In genomic region chrX:119395463-119395862, GRCm38 (mm10) we compare ENCODE assay signal across 27 mouse cellular contexts.
"Had no signal": no experiment of that assay in that cellular context is flagged by ENCODE, and none has a peak within 500 bp of the region (broad histone marks: within the 10 kb centered on the region; RNA-seq: fewer than 3 reads in every experiment).

No protein-coding gene starts in this region.

- H3K27me3 ChIP-seq: embryonic facial prominence, embryonic 12.5 days; embryonic facial prominence, embryonic 13.5 days; embryonic facial prominence, embryonic 15.5 days; forebrain, embryonic 12.5 days; forebrain, embryonic 13.5 days; forebrain, embryonic 15.5 days had no signal

- ATAC-seq: forebrain, embryonic 13.5 days; forebrain, embryonic 14.5 days; forebrain, embryonic 15.5 days; forebrain, embryonic 16.5 days; forebrain, postnatal 0 days had no signal

- H3K4me2 ChIP-seq: embryonic facial prominence, embryonic 12.5 days; embryonic facial prominence, embryonic 13.5 days; embryonic facial prominence, embryonic 15.5 days; forebrain, embryonic 12.5 days; forebrain, embryonic 13.5 days; forebrain, embryonic 15.5 days had no signal

- H3K4me1 ChIP-seq: embryonic facial prominence, embryonic 10.5 days; embryonic facial prominence, embryonic 12.5 days; embryonic facial prominence, embryonic 13.5 days; embryonic facial prominence, embryonic 15.5 days; forebrain, embryonic 10.5 days; forebrain, embryonic 12.5 days; forebrain, embryonic 13.5 days; forebrain, embryonic 15.5 days had no signal

- H3K4me3 ChIP-seq: embryonic facial prominence, embryonic 10.5 days; embryonic facial prominence, embryonic 12.5 days; embryonic facial prominence, embryonic 13.5 days; embryonic facial prominence, embryonic 15.5 days; erythroblast, embryonic 14.5 days; forebrain, embryonic 10.5 days; forebrain, embryonic 12.5 days; forebrain, embryonic 13.5 days; forebrain, embryonic 15.5 days; gastrocnemius, adult 2 months; heart, adult 2 months had no signal

- H3K27ac ChIP-seq: embryonic facial prominence, embryonic 10.5 days; embryonic facial prominence, embryonic 12.5 days; embryonic facial prominence, embryonic 13.5 days; embryonic facial prominence, embryonic 15.5 days; forebrain, embryonic 10.5 days; forebrain, embryonic 12.5 days; forebrain, embryonic 13.5 days; forebrain, embryonic 15.5 days; gastrocnemius, adult 2 months; heart, adult 2 months had no signal

- DNase-seq: cerebellum, adult 9-10 months; cerebellum, adult 9-11 months; cerebellum, postnatal 10 days; cerebellum, postnatal 14 days; cerebellum, postnatal 25 days; cerebellum, postnatal 36 days; embryo, embryonic 11 days; forebrain, postnatal 0 days; gastrocnemius, adult 2 months; gastrocnemius, postnatal 10 days; gastrocnemius, postnatal 14 days; gastrocnemius, postnatal 25 days; gastrocnemius, postnatal 36 days; heart, adult 11 months; heart, adult 18-20 months; heart, adult 2 months had no signal

- H3K9ac ChIP-seq: embryonic facial prominence, embryonic 12.5 days; embryonic facial prominence, embryonic 13.5 days; embryonic facial prominence, embryonic 15.5 days; forebrain, embryonic 12.5 days; forebrain, embryonic 13.5 days; forebrain, embryonic 15.5 days; forebrain, postnatal 0 days had no signal

- H3K9me3 ChIP-seq: embryonic facial prominence, embryonic 10.5 days; embryonic facial prominence, embryonic 12.5 days; embryonic facial prominence, embryonic 13.5 days; embryonic facial prominence, embryonic 15.5 days; forebrain, embryonic 10.5 days; forebrain, embryonic 12.5 days; forebrain, embryonic 13.5 days; forebrain, embryonic 15.5 days had no signal

- H3K36me3 ChIP-seq: embryonic facial prominence, embryonic 10.5 days; embryonic facial prominence, embryonic 12.5 days; embryonic facial prominence, embryonic 13.5 days; embryonic facial prominence, embryonic 15.5 days; forebrain, embryonic 10.5 days; forebrain, embryonic 12.5 days; forebrain, embryonic 15.5 days had no signal
